Mouse (Mus musculus) lung, postnatal 10 days (tissue): ENCODE data around the gene Noxo1.
A peak's percentile ranks its signal among the peaks of the same experiment; 100 is the strongest.
"Not testable (repeated sequence)": the region's sequence is repeated elsewhere in the genome, so short reads cannot be mapped to it uniquely, and the experiment has no call there.

Experiments
- DNase-seq: peaks from one replicate; pipeline ENCODE4 v3.0.0; 2021

Gene Noxo1

DNA sequence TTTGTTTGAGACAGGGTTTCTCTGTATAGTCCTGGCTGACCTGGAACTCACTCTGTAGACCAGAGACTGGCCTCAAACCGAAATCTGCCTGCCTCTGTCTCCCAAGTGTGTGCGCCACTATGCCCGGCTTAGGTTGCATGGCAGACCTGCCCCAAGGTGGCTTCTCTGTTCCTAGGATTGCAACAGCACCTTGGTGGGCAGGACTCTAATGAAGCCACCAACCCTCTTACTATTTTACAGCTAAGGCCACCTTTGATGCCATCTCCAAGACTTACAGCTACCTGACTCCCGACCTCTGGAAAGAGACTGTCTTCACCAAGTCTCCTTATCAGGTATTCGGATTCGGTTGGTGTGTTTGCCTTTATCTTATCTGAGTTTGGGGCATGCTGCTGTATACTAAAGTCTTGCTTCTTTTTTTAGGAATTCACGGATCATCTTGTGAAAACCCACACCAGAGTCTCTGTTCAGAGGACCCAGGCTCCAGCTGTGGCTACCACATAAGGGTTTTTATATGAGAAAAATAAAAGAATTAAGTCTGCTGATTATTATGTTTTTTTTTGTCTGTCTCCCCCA lies 25.4 kb downstream of the Noxo1 start:
- DNase-seq = not testable (repeated sequence)

DNA sequence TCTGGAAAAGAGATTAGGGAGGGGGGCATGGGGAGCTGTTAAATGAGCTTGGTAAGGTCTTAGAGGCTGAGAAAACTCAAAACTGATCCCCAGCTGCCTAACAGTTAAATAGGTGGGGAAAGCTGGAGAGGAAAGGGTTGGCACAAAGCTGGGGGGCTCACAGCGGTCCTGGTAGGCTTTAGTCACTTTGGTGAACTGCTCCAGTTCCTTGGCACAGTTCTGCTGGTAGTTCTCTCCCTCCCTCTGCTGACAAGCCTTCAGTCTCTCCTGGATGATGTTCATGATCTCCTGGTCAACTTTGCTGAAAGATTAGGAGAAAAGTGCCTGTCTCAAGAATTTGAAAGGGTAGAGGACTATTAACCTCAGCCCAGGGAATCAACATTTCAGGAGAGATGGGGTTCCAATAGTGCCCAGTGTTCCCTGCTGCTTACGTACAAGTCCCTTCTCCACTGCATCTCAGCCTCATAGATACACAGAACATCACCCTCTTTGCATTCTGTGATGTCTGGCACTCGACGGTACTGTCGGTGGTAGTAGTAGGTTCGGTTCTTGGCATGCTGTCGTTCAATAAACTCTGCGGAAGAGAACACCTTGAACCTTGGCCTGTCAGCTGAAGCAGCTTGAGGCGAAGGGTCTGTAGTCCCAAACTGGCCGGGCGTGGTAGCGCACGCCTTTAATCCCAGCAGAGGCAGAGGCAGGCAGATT lies 26.3 kb downstream of the Noxo1 start:
- no peak for DNase-seq

DNA sequence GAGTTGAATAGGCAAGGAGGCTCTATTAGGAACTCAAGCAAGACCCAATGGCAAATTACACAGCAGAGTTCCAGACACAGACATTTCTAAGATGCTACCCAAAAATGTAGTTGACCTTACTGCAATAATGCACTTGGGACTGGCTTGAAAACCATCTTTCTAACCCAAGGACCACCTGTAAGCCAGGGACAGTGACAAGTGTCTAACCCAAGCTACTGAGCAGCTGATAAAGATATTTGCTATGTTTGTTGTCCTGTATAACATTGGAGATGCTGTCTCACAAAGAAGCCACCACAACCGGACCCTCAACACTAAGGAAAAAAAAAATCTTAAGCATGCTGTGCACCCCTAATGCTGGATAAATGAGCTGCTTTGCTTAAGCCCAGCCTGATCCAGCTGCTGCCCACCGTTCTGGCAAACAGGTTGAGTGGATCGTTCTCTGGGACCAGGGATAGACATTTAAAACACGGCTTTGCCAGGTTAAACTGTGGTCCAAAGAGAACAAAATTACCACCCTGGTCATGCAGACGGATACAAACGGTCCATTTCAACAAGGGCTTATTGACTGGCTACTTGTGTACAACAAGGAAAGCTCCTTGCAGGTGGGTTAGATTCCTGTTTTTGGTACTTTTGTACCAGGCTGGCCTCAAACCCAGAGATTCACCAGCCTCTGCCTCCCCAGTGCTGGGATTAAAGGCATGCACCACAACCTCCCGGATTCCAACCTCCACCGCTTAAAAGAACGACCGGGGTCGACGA lies 27.3 kb downstream of the Noxo1 start:
- DNase-seq = no peak

DNA sequence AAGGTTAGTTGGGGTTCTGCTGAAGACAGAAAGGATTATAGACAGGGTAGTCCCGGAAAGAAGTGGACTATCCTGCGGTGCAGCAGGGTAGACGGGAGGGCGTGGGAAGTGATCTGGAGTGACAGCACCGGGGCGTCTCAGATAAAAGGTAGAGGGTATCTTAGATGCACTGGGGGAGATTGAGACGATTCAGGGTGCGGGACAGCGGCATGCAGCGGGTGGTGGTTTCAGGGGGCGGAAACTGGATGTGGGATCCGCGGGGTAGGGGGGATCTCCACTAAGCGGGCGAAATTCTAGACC lies 27.8 kb downstream of the Noxo1 start:
- DNase-seq = no peak

DNA sequence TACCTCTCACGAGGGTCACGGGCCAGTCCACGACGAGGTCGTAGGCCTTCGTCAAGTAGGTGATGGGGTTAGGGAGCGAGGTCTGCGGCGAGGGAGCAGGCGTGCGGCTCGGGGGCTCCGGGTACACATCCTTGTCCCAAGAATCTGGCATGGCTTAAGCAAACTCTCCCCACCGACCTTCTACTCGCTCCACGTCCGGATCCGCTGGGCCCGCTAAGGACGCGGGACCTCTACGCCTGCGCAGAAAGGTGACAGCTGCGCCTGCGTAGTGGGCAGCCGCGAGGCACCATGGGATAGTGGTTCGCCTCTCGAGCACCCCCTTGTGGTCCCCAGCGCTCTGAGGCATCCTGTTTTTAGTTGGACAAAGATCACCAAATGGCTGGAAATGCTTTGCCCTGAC lies 28.1 kb downstream of the Noxo1 start, which contains the start of gene Ndufb10:
Gene Ndufb10, minus strand, starts transcription at position 295 of the 400 bp plus-strand sequence.
- DNase-seq = peak; percentile 97

DNA sequence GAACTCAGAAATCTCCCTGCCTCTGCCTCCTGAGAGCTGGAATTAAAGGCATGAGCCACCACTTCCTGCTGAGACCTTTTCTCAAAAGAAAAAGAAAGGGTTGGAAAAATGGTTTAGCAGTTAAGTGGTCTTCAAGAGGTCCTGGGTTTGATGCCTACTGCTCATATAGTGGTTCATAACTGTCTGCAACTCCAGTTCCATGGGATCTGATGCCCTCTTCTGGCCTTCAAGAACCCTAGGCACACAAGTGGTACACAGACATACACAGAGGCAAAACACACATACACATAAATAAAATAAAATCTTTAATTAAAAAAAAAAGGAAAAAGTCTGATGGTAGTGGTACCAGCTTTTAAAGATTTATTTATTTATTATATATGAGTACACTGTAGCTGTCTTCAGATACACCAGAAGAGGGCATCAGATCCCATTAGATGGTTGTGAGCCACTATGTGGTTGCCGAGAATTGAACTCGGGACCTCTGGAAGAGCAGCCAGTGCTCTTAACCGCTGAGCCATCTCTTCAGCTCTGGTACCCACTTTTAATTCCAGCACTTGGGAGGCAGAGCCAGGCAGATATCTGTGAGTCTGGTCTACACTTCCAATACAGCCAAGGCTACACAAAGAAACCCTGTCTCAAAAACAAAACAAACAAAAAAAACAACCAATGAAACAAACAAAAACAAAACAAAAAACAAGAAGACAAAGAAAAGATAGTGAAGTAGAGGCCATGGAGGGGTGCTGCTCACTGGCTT lies 29.8 kb downstream of the Noxo1 start:
- no peak for DNase-seq

DNA sequence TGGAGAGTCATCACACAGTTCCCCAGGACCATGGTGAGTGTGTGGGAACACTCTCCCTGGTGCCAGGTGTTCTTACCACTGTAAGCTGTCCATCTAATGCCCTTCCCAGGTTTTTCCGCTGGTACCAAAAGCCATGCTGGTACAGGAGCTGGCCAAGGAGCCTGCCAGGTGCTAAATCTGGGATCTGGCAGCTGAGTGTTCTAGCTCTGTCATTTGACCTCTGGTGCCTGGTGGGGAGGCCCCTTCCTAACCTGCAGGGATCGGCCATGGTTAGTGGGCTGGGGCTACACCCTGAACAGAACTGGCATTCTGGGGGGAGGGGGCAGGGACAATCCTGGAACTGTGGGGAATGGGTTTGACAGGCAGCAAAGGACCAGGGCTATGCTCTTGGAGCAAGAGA lies 31.6 kb downstream of the Noxo1 start, which contains the start of gene Rpl3l:
Gene Rpl3l, plus strand, starts transcription at position 203 of the 400 bp plus-strand sequence.
- no peak for DNase-seq

DNA sequence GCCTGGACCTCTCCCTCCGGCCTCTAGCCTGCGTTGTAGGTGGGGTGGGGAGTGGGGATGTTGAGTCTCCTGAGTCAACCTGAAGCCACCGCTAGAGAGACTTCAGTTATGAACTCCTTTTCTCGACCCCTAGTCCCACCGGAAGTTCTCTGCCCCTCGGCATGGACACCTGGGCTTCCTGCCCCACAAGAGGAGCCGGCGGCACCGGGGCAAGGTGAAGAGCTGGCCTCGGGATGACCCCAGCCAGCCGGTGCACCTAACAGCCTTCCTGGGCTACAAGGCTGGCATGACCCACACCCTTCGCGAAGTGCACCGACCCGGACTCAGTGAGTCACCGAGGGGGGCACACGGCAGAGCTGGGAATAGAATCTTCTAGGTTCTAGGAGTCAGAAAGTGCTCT lies 32.1 kb downstream of the Noxo1 start:
- DNase-seq = no peak

DNA sequence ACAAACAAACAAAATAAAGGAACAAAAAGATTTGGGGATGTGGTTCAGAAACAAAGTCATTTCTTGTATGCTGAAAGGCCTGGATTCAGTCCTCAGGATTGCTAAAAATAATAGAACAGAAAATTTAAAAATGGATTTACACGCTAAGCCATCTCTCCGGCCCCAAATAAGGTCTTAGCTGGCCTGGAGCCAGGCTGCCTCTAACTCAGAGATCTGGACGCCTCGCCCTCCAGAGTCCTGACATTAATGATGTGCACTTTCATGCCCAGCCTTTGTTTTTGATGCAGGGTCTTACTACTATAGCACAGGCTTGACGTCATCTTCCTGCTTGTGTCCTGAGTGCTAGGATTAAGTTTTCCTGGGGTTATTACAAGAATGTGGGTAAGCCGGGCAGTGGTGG lies 33.0 kb downstream of the Noxo1 start:
- DNase-seq = no peak

DNA sequence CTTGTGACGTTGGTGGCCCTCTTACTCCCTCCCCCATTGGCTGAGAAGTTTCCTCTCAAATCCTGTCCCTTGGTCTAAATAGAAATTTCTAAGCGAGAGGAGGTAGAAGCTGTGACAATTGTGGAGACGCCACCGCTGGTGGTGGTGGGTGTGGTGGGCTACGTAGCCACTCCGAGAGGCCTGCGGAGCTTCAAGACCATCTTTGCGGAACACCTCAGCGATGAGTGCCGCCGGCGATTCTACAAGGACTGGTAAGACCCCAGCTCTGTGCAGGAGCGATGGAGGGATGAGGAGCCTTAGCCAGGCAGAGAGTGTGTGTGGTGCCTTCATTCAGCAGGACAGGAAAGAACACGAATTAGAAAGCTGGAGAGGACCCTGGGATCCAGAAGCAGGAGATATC lies 34.8 kb downstream of the Noxo1 start:
- no peak for DNase-seq

DNA sequence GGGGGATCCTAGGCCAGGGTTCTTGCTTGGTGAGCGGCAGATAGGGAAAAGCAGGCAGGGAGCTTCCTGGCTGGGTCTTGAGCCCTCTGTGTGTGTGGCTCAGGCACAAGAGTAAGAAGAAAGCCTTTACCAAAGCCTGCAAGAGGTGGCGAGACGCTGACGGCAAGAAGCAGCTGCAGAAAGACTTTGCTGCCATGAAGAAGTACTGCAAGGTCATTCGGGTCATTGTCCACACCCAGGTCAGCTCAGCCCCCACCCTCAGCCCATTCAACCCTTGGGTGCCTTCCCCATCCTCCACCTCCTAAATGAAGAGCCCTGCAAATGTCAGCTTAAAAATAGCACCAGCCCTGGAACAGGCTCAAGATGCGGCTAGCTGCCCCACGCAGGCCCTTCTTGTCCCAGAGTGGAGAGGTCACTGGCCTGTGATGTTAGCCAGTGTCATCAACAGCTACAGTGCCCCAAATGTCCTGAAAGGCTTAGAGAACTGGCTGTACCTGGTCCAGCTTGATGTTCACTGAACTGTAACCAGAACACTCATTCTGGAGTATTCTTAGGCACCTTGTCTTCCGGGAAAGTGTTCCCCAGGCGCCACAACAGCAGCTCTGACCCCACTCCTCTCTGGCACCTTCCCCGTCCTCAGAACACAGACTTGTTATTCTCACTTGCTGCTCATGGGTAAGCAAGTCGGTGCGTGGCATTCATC lies 36.4 kb downstream of the Noxo1 start:
- no peak for DNase-seq

DNA sequence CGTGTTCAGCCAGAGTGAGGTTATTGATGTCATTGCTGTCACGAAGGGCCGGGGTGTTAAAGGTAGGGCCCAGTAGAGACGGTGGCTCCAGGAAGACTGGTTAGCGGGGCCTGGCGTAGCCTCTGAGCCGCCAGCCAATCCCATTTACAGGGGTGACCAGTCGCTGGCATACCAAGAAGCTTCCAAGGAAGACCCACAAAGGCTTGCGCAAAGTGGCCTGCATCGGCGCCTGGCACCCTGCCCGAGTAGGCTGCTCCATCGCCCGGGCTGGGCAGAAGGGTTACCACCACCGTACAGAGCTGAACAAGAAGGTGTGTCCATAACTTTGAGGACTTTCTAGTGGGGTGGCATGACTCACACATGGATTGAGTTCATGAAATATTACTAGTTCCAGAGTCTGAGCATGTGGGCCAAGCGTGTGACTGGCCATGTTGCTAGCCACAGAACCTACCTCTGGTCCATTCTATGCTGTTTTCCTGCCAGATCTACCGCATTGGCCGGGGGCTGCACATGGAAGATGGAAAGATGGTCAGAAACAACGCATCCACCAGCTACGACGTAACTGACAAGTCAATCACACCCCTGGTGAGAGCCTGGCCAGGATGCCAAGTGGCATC lies 37.5 kb downstream of the Noxo1 start:
- DNase-seq = no peak

DNA sequence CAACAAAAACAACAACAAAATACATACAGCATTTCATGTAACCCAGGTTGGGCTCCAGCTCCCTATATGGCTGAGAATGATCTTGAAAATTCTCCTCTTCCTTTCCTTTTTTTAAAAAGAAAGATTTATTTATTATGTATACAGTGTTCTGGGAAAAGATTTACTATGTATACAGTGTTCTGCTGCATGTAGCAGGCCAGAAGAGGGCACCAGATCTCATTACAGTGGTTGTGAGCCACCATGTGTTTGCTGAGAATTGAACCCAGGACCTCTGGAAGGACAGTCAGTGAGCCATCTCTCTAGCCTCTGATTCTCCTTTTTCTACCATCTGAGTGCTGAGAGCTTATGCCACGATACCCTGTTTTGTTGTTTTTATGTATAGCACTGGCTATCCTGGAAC lies 38.5 kb downstream of the Noxo1 start:
- no peak for DNase-seq

DNA sequence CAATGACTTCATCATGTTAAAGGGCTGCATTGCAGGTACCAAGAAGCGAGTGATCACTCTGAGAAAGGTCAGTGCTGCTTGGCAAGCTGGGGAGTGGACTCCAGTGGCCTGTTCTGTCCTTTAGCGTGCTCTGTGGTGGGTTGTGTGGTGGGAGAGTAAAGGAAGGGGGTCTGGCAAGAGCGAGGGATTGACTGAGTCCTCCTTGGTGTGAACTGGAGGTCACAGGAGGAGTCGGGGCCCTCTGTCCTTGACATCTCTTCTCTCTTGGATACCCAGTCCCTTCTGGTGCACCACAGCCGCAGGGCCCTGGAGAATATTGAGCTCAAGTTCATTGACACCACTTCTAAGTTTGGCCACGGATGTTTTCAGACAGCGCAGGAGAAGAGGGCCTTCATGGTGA lies 39.4 kb downstream of the Noxo1 start:
- DNase-seq = no peak

DNA sequence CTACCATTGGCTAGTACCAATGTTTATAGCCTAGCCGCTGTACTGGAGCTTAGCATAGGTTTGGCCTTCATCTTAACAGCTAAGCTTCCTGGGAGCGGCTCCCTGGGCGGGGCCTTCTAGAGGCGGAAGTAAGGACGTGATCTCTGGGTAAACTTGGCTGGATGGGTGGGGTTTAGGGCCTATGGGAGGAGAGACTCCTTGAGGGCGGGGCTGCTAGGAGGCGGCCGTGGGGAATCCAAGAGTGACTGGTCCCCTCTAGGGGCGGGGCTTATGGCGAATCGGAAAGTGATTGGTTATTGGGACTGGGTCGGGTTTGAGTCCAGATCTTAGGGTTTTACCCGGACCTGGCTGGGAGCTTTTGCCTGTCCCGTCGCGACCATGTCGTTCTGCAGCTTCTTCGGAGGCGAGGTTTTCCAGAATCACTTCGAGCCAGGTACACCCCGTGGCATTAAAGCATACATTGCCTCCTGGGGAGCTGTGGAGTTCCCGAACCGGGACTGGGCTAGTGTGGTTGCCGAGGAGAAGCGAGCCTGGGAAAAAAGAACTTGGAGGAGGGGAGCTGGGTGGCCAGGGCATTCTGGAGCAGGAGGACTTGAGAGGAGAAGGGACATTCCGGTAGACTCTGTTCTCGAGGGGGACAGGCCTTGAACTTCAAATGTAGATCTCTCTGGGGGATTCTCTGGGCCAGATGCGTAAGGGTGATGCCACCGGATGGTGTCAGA lies 40.5 kb downstream of the Noxo1 start, which contains the start of gene Msrb1:
Gene Msrb1, plus strand, starts transcription at position 313 of the 722 bp plus-strand sequence.
- DNase-seq = peak; percentile 100

DNA sequence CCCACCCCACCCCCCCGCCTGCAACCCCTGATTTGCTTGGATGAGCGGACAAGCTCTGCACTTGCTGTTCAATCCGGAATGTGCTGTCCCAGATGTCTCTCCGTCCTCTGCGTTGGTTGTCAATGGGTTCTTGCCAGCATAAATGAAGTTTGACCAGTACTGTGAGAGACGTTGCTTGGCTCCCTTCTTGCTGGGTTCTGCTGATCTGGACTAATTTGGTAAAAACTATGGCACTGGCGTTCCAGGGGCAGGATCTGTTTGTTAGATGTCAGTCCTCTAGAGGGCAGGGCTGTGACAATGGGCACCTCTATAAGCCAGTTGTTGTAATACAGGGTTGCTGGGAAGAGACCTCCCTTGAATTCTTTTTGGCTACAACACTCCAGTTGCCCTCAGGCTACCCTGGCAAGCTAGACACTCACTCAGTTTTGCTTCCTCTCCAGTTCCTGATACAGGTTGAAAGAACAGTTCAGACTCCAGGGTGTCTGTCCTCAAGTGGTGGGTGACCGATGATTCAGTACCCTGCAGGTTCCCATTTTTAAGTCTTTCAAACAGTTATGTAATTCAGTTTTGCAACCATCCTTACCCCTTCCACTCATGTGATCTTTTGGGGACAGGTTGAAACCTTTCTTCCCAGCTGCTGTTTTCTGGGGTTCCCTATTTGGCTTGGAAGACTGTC lies 41.2 kb downstream of the Noxo1 start:
- DNase-seq = no peak

DNA sequence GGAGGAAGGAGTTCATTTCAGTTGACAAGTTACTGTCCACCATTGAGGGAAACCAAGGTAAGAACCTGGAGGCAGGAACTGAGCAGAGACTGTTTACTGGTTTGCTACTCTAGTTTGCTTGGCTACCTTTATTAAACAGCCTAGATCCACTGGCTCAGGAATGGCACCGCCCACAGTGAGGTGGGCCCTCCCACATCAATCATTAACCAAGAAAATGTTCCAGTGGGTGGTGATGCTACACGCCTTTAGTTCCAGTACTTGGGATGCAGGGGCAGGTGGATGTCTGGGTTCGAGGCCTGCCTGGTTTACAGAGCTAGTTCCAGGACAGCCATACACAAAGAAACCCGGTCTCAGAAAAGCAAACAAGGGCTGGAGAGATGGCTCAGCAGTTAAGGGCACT lies 42.2 kb downstream of the Noxo1 start:
- no peak for DNase-seq

DNA sequence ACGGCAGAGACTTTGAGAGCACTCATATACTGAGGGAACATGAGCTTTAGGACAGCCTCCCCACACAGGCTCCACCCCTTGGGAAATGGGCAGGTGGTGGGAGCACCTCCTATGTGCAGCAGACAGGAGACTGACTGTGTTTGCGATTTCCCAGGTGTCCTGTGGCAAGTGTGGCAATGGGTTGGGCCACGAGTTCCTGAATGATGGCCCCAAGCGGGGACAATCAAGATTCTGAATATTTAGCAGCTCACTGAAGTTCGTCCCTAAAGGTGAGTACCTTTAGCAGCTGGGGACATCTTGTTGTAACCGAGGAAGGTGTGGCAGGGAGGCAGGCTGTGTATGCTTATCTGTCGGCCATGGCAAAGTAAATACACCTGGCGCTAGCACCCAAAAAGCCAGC lies 43.9 kb downstream of the Noxo1 start:
- DNase-seq = no peak

DNA sequence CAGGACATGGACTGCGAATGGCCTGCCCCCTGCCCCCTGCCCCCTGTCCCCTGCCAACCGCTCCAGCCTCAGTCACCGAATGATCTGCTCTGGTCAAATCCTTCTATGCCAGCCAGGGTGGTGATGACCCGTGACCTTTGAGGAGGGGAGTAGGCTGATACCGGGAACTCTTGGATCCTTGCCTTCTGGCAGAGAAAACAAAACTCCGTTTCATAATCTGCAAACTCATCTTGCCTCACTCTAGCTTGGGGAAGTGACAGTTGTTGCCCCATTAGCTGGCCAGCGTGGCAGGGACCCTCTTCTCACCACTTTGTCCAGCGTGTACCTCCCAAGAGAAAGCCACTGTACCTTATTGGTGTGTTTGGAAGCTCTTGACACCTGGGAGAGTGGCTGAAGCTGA lies 46.3 kb downstream of the Noxo1 start:
- no peak for DNase-seq

DNA sequence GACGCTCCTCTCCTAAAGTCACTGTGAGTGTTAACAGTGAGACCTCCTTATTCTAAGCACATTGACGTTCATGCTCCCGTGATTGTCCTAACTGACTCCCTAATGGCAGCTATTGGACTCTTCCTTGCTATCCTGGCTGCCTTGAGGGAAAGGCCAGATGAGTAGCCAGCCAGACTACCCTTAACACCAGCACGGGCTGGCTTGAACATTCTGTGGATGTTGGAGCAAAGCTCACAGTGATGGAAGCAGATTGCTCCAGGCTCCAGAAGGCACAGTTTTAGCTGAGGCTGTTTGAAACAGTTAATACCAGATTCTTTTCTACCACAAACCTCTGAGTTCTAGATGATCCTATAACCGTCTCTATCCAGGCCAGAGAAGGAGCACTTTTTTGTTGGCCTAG lies 47.9 kb downstream of the Noxo1 start:
- DNase-seq = no peak

DNA sequence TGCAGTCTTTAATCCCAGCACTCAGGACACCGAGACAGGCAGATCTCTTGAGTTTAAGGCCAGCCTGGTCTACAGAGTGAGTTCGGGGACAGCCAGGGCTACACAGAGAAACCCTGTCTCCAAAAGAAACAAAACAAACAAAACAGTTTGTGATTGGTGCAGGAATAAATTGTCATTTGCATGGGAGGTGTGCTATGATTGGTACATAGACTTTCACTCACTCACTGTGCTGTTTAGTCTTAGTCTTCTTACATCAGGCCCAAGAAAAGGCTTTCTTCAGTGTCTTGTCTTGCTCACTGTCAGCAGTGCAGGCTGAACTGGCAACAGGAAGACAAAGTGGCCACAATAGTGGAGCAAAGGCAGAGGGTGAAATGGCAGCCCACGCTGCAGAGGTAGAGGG lies 48.3 kb downstream of the Noxo1 start:
- DNase-seq = no peak
